27 mouse cellular contexts compared by ENCODE assay signal in genomic region chr6:145089373-145089772, GRCm38 (mm10). TPM values are rescaled to one million over a fixed set of nuclear protein-coding genes. Genes with fewer than 3 reads are reported as not detected.
DNase-seq lines count a peak whose midpoint lies in the region; ATAC-seq lines count a peak whose summit lies in the region.
"Had no signal": no experiment of that assay in that cellular context is flagged by ENCODE, and none has a peak within 500 bp of the region (broad histone marks: within the 10 kb centered on the region; RNA-seq: fewer than 3 reads in every experiment).

No protein-coding gene starts in this region.

- no peak overlapping the region for H3K9ac ChIP-seq in liver, embryonic 16.5 days (ENCODE audit: low read depth, low read length)
- H3K9ac ChIP-seq: neural tube, embryonic 12.5 days had no signal

- DNase-seq in A20 (ENCODE audit: low read depth, low spot score) = peak; percentile 27
- no peak for DNase-seq in ovary, adult 18-20 months (ENCODE audit: low spot score)
- DNase-seq in embryo, embryonic 10.5 days (ENCODE audit: low spot score) = no peak
- no peak for DNase-seq in cerebellum, postnatal 25 days
- DNase-seq: adrenal gland, postnatal 10 days; B cell, adult 2 months; cerebellum, adult 2 months; heart, postnatal 10 days; kidney, postnatal 25 days; midbrain, embryonic 14.5 days; retina, postnatal 1 day; right cerebral cortex, postnatal 4 days had no signal

- no peaks in the 10 kb centered on the region for H3K9me3 ChIP-seq in megakaryocyte, embryonic 14.5 days
- H3K9me3 ChIP-seq in liver, embryonic 16.5 days (replicated peaks; ENCODE audit: control insufficient read depth, low read length) = no peaks in the 10 kb centered on the region
- H3K9me3 ChIP-seq: forebrain, embryonic 10.5 days; limb, embryonic 10.5 days; neural tube, embryonic 12.5 days had no signal

- H3K4me1 ChIP-seq in megakaryocyte, embryonic 14.5 days = peaks cover 36% of the 10 kb centered on the region
- H3K4me1 ChIP-seq in liver, embryonic 16.5 days (ENCODE audit: control insufficient read depth, low read depth, low read length) = no peaks in the 10 kb centered on the region; the same call in 1 of the 2 replicates
- H3K4me1 ChIP-seq: forebrain, embryonic 10.5 days; limb, embryonic 10.5 days; neural tube, embryonic 12.5 days had no signal

- peak overlapping the region; percentile 64 for H3K4me3 ChIP-seq in megakaryocyte, embryonic 14.5 days (replicated peaks)
- no peak overlapping the region for H3K4me3 ChIP-seq in liver, embryonic 16.5 days (ENCODE audit: low read depth, low read length)
- H3K4me3 ChIP-seq: forebrain, embryonic 10.5 days; layer of hippocampus, adult 2 months; limb, embryonic 10.5 days; neural tube, embryonic 12.5 days had no signal

- 17% methylated on average over 4 of the region's 4 CpGs for WGBS in liver, embryonic 16.5 days (ENCODE audit: insufficient replicate concordance)

- ATAC-seq in megakaryocyte, adult 5-6 weeks (ENCODE audit: poor library complexity, severe bottlenecking) = no peak
- ATAC-seq in hematopoietic stem cell, adult 5-6 weeks (replicated peaks in 1 of 2; ENCODE audit: insufficient read depth in 1 of 2, low FRiP score in 2 of 2, low TSS enrichment in 1 of 2, low read depth in 1 of 2, poor library complexity in 2 of 2, severe bottlenecking in 2 of 2) = peak; percentile 17 to 59; a peak in 3 of 4 replicates
- ATAC-seq in liver, embryonic 16.5 days (ENCODE audit: low read depth) = 0 out of 2 replicates have a peak, but pooled peaks have one; percentile 32
- ATAC-seq: hindbrain, postnatal 0 days; intestine, postnatal 0 days had no signal

- no peaks in the 10 kb centered on the region for H3K36me3 ChIP-seq in megakaryocyte, embryonic 14.5 days (replicated peaks; ENCODE audit: low read length)
- no peaks in the 10 kb centered on the region for H3K36me3 ChIP-seq in liver, embryonic 16.5 days (ENCODE audit: control insufficient read depth, insufficient read depth)
- H3K36me3 ChIP-seq: forebrain, embryonic 10.5 days; G1E; limb, embryonic 10.5 days; neural tube, embryonic 12.5 days had no signal

- no peak overlapping the region for H3K27ac ChIP-seq in liver, embryonic 16.5 days (ENCODE audit: low read length)
- H3K27ac ChIP-seq: forebrain, embryonic 10.5 days; hindbrain, postnatal 0 days; layer of hippocampus, adult 2 months; limb, embryonic 10.5 days; macrophage; neural tube, embryonic 12.5 days had no signal

- H3K27me3 ChIP-seq in megakaryocyte, embryonic 14.5 days (replicated peaks) = peaks cover 8% of the 10 kb centered on the region
- no peaks in the 10 kb centered on the region for H3K27me3 ChIP-seq in liver, embryonic 16.5 days (ENCODE audit: control insufficient read depth, insufficient read depth, low read depth, low read length)
- H3K27me3 ChIP-seq: CH12.LX; neural tube, embryonic 12.5 days had no signal

- no peak overlapping the region for H3K4me2 ChIP-seq in liver, embryonic 16.5 days (ENCODE audit: low read depth, low read length)
- H3K4me2 ChIP-seq: heart, embryonic 11.5 days; neural tube, embryonic 12.5 days had no signal

RNA-seq across cellular contexts. Expression of gene Bcat1, which starts 13.4 kb away (rescaled TPM):
- polyA plus RNA-seq in megakaryocyte, embryonic 14.5 days (2012; ENCODE audit: insufficient read depth, low replicate concordance) = 0.81 TPM in 1 of 2 replicates, not detected in the other
- 0.25 TPM in 1 of 2 replicates, not detected in the other for total RNA-seq in megakaryocyte, adult 5-6 weeks (2015)
- 0.24 TPM in 1 of 2 replicates, not detected in the other for total RNA-seq in megakaryocyte, adult 5-6 weeks (2017)
- 0.79 TPM in 1 of 2 replicates, not detected in the other for total RNA-seq in hematopoietic stem cell, adult 5-6 weeks (2017)
- polyA plus RNA-seq in liver, embryonic 16.5 days (2015; fragmentation: Nextera tagmentation; extraction: Ambion mirVana) = 0.96 and 1.2 TPM in 2 replicates
- polyA plus RNA-seq: G1E; liver, adult 2 months; macrophage had no signal

RNA-seq across cellular contexts. Expression of gene Lrmp, which starts 26.1 kb away (rescaled TPM):
- 69.2 and 175 TPM in 2 replicates for polyA plus RNA-seq in megakaryocyte, embryonic 14.5 days (2012; ENCODE audit: insufficient read depth, low replicate concordance)
- 41.7 and 44.5 TPM in 2 replicates for total RNA-seq in megakaryocyte, adult 5-6 weeks (2015)
- total RNA-seq in megakaryocyte, adult 5-6 weeks (2017) = 87.5 and 92.7 TPM in 2 replicates
- total RNA-seq in hematopoietic stem cell, adult 5-6 weeks (2017) = 102 and 122 TPM in 2 replicates
- 16.1 and 17.5 TPM in 2 replicates for polyA plus RNA-seq in liver, embryonic 16.5 days (2015; fragmentation: Nextera tagmentation; extraction: Ambion mirVana)
